Mouse (Mus musculus): ENCODE results near the gene Syt2. TPM values are rescaled to one million over a fixed set of nuclear protein-coding genes. Genes with fewer than 3 reads are reported as not detected.

The Syt2 gene
- total and polyA plus RNA-seq, 2 experiments from 2014 or later = 6.2 to 19.0 TPM

GRCm38 (mm10) chr1:134741433-134741832 lies 95.0 kb downstream of the Syt2 start:
- no peak for DNase-seq (ENCODE audit: low spot score)
- TF ChIP-seq CTCF (IDR thresholded peaks at IDR 0.05) = peak; percentile 50
- 68% methylated on average over 6 of the region's 6 CpGs for WGBS
- H3K4me2 ChIP-seq (ENCODE audit: low read depth, low read length, poor library complexity, severe bottlenecking) = no peak overlapping the region
- no peaks in the 10 kb centered on the region for H3K27me3 ChIP-seq (ENCODE audit: insufficient read depth, low read length)
- no peaks in the 10 kb centered on the region for H3K4me1 ChIP-seq (ENCODE audit: insufficient read depth, low read length)
- H3K27ac ChIP-seq (ENCODE audit: low read depth, low read length) = no peak overlapping the region
- H3K9ac ChIP-seq (replicated peaks; ENCODE audit: low read length, poor library complexity, severe bottlenecking) = no peak overlapping the region
- H3K36me3 ChIP-seq (ENCODE audit: insufficient read depth, low read length) = 0 out of 2 replicates have a peak, but pooled peaks cover 2% of the 10 kb centered on the region
- ATAC-seq (ENCODE audit: low FRiP score) = no peak
- H3K9me3 ChIP-seq (ENCODE audit: low read length) = no peaks in the 10 kb centered on the region
- no peak overlapping the region for H3K4me3 ChIP-seq (ENCODE audit: low read depth, low read length)

GRCm38 (mm10) chr1:134741946-134742661 lies 95.6 kb downstream of the Syt2 start:
- Histone ChIP-seq H3K36me3 (ENCODE audit: insufficient read depth, low read length) (0 out of 2 replicates have a peak, but pooled peaks cover 2% of the 10 kb centered on the region), H3K27ac (ENCODE audit: low read depth, low read length) (no peak overlapping the region), H3K4me1 (ENCODE audit: insufficient read depth, low read length) (no peaks in the 10 kb centered on the region), H3K4me3 (ENCODE audit: low read depth, low read length) (no peak overlapping the region), H3K9me3 (ENCODE audit: low read length) (no peaks in the 10 kb centered on the region), H3K9ac (replicated peaks; ENCODE audit: low read length, poor library complexity, severe bottlenecking) (no peak overlapping the region), H3K4me2 (ENCODE audit: low read depth, low read length, poor library complexity, severe bottlenecking) (no peak overlapping the region), H3K27me3 (ENCODE audit: insufficient read depth, low read length) (no peaks in the 10 kb centered on the region)
- ATAC-seq (ENCODE audit: low FRiP score) = no peak
- TF ChIP-seq CTCF (IDR thresholded peaks at IDR 0.05) = peak; percentile 15; the same call in 1 of the 2 replicates
- no peak for DNase-seq (ENCODE audit: low spot score)
- WGBS = 82% methylated on average over 7 of the region's 7 CpGs

- no peak for ATAC-seq (ENCODE audit: low FRiP score)
- Histone ChIP-seq H3K9ac (replicated peaks; ENCODE audit: low read length, poor library complexity, severe bottlenecking) (no peak overlapping the region), H3K4me2 (ENCODE audit: low read depth, low read length, poor library complexity, severe bottlenecking) (no peak overlapping the region), H3K36me3 (ENCODE audit: insufficient read depth, low read length) (0 out of 2 replicates have a peak, but pooled peaks cover 2% of the 10 kb centered on the region), H3K27me3 (ENCODE audit: insufficient read depth, low read length) (no peaks in the 10 kb centered on the region), H3K9me3 (ENCODE audit: low read length) (no peaks in the 10 kb centered on the region), H3K27ac (ENCODE audit: low read depth, low read length) (no peak overlapping the region), H3K4me1 (ENCODE audit: insufficient read depth, low read length) (peaks cover 3% of the 10 kb centered on the region; the same call in 1 of the 2 replicates), H3K4me3 (ENCODE audit: low read depth, low read length) (no peak overlapping the region)
- 84% methylated on average over 4 of the region's 6 CpGs for WGBS
- DNase-seq (ENCODE audit: low spot score) = no peak
- peak; percentile 47; the same call in 1 of the 2 replicates for TF ChIP-seq CTCF (IDR thresholded peaks at IDR 0.05)
Observed at GRCm38 (mm10) chr1:134745648-134746047, 99.2 kb downstream of the Syt2 start.

- Histone ChIP-seq H3K4me3 (ENCODE audit: low read depth, low read length) (no peak overlapping the region), H3K4me2 (ENCODE audit: low read depth, low read length, poor library complexity, severe bottlenecking) (no peak overlapping the region)
- WGBS = 22% methylated on average over 23 of the region's 23 CpGs
Observed at GRCm38 (mm10) chr1:134747236-134748174, 101.0 kb downstream of the Syt2 start.

GRCm38 (mm10) chr1:134749889-134750288 lies 103.4 kb downstream of the Syt2 start:
- no peak overlapping the region for H3K4me3 ChIP-seq (ENCODE audit: low read depth, low read length)
- no peaks in the 10 kb centered on the region for H3K36me3 ChIP-seq (ENCODE audit: insufficient read depth, low read length)
- no peak overlapping the region for H3K4me2 ChIP-seq (ENCODE audit: low read depth, low read length, poor library complexity, severe bottlenecking)
- whole genome bisulfite sequencing = 80% methylated on average over 7 of the region's 7 CpGs
- no peaks in the 10 kb centered on the region for H3K9me3 ChIP-seq (ENCODE audit: low read length)
- peaks cover 3% of the 10 kb centered on the region; the same call in 1 of the 2 replicates for H3K4me1 ChIP-seq (ENCODE audit: insufficient read depth, low read length)
- H3K9ac ChIP-seq (replicated peaks; ENCODE audit: low read length, poor library complexity, severe bottlenecking) = no peak overlapping the region
- TF ChIP-seq CTCF (IDR thresholded peaks at IDR 0.05) = no peak
- peak; percentile 76 for DNase-seq (ENCODE audit: low spot score)
- no peak for ATAC-seq (ENCODE audit: low FRiP score)
- H3K27me3 ChIP-seq (ENCODE audit: insufficient read depth, low read length) = no peaks in the 10 kb centered on the region
- no peak overlapping the region for H3K27ac ChIP-seq (ENCODE audit: low read depth, low read length)

More at GRCm38 (mm10) chr1:134747236-134748174, 101.0 kb downstream of the Syt2 start:
- TF ChIP-seq CTCF (IDR thresholded peaks at IDR 0.05) = no peak
- H3K27ac ChIP-seq (ENCODE audit: low read depth, low read length) = no peak overlapping the region
- ATAC-seq (ENCODE audit: low FRiP score) (no peak), DNase-seq (ENCODE audit: low spot score) (no peak)
- H3K27me3 ChIP-seq (ENCODE audit: insufficient read depth, low read length) = no peaks in the 10 kb centered on the region
- peaks cover 3% of the 10 kb centered on the region; the same call in 1 of the 2 replicates for H3K4me1 ChIP-seq (ENCODE audit: insufficient read depth, low read length)
- H3K9me3 ChIP-seq (ENCODE audit: low read length) = no peaks in the 10 kb centered on the region
- H3K36me3 ChIP-seq (ENCODE audit: insufficient read depth, low read length) = 0 out of 2 replicates have a peak, but pooled peaks cover 2% of the 10 kb centered on the region
- H3K9ac ChIP-seq (replicated peaks; ENCODE audit: low read length, poor library complexity, severe bottlenecking) = no peak overlapping the region

All from midbrain, postnatal 0 days (tissue).